Mouse (Mus musculus) heart, embryonic 14.5 days (tissue): Measurements from ENCODE around the gene Arhgap33. TPM values are rescaled to one million over a fixed set of nuclear protein-coding genes. Genes with fewer than 3 reads are reported as not detected.
"Not testable (repeated sequence)": the region's sequence is repeated elsewhere in the genome, so short reads cannot be mapped to it uniquely, and the experiment has no call there.

Experiments
- ATAC-seq: fragments of 200-750 bp; cut with Nextera tagmentation; 2 replicates; pipeline ENCODE4 v1.8.0; 2017; ENCODE audit warnings: low read depth, moderate TSS enrichment; ENCODE audit not compliant: insufficient number of reproducible peaks, insufficient read depth, low FRiP score
- H3K27ac ChIP-seq, 2 experiments: fragments of 200-500 bp in 1 of 2; fragments of 300-500 bp in 1 of 2; sonication (generic) in 1 of 2; replicated peaks in 1 of 2; 2 replicates each; pipeline ENCODE4 v1.5.1; 2012 to 2014; ENCODE audit warnings: low read depth in 2 of 2, low read length in 2 of 2, control low read depth in 1 of 2, mild to moderate bottlenecking in 1 of 2, mixed read lengths in 1 of 2; ENCODE audit not compliant: control insufficient read depth in 1 of 2, insufficient read depth in 1 of 2
- H3K27me3 ChIP-seq: fragments of 300-500 bp; sonication (generic); 2 replicates; pipeline ENCODE4 v1.6.1; 2014; ENCODE audit warnings: mild to moderate bottlenecking, low read length, control low read depth; ENCODE audit not compliant: control insufficient read depth, insufficient read depth
- H3K36me3 ChIP-seq: fragments of 300-500 bp; sonication (generic); 2 replicates; pipeline ENCODE4 v1.6.1; 2014; ENCODE audit warnings: mild to moderate bottlenecking, control low read depth, low read length, mixed read lengths; ENCODE audit not compliant: control insufficient read depth, insufficient read depth
- H3K4me1 ChIP-seq, 2 experiments: fragments of 200-500 bp in 1 of 2; fragments of 300-500 bp in 1 of 2; sonication (generic) in 1 of 2; 2 replicates each; pipeline ENCODE4 v1.6.1; 2012 to 2014; ENCODE audit warnings: low read length in 2 of 2, control low read depth in 1 of 2, mixed read lengths in 1 of 2; ENCODE audit not compliant: control insufficient read depth in 2 of 2, insufficient read depth in 2 of 2
- H3K4me2 ChIP-seq: fragments of 300-500 bp; sonication (generic); 2 replicates; pipeline ENCODE4 v1.6.1; 2014; ENCODE audit warnings: mild to moderate bottlenecking, low read length
- H3K4me3 ChIP-seq, 2 experiments: fragments of 200-500 bp in 1 of 2; fragments of 300-500 bp in 1 of 2; sonication (generic) in 1 of 2; 2 replicates each; pipeline ENCODE4 v1.5.1; 2012 to 2014; ENCODE audit warnings: low read length in 2 of 2, mild to moderate bottlenecking in 2 of 2, control low read depth in 1 of 2, low read depth in 1 of 2, moderate library complexity in 1 of 2; ENCODE audit not compliant: control insufficient read depth in 1 of 2, insufficient read depth in 1 of 2
- H3K9ac ChIP-seq: fragments of 300-500 bp; sonication (generic); 2 replicates; pipeline ENCODE4 v1.6.1; 2014; ENCODE audit warnings: mild to moderate bottlenecking, low read length
- H3K9me3 ChIP-seq: fragments of 300-500 bp; sonication (generic); 2 replicates; pipeline ENCODE4 v1.6.1; 2016; ENCODE audit warnings: low read length, control low read depth; ENCODE audit not compliant: control insufficient read depth
- WGBS: fragments of 180-500 bp; shearing (Covaris S2); extraction: QIAGEN DNeasy Blood & Tissue Kit; methylation state at CpG from one replicate; pipeline ENCODE4 v1.1.7; 2014; 5-methylcytosine and 5-hydroxymethylcytosine counted together
- polyA plus RNA-seq: library from polyadenylated mRNA; unstranded; fragments of >200 nt; fragmentation: Nextera tagmentation; extraction: Ambion mirVana; gene quantifications from 2 replicates; pipeline ENCODE4 v1.2.1, GENCODE M21; 2014

The Arhgap33 gene
- polyA plus RNA-seq, 1 experiment from 2014 or later: 9.0 TPM

- WGBS: 11% methylated on average over 6 of the region's 6 CpGs
- H3K27ac ChIP-seq: no peak overlapping the region
- no peaks in the 10 kb centered on the region for H3K36me3 ChIP-seq
- H3K27me3 ChIP-seq: peaks cover 13% of the 10 kb centered on the region
- no peak for ATAC-seq
- H3K4me1 ChIP-seq: no peaks in the 10 kb centered on the region
- no peak overlapping the region for H3K4me2 ChIP-seq
- H3K9me3 ChIP-seq: no peaks in the 10 kb centered on the region
- H3K9ac ChIP-seq: no peak overlapping the region
- H3K4me3 ChIP-seq: no peak overlapping the region
Measured at GRCm38 (mm10) chr7:30490957-30491307, 43.9 kb downstream of the Arhgap33 start.

GRCm38 (mm10) chr7:30490251-30490956 is 44.5 kb downstream of the Arhgap33 start:
- H3K4me3 ChIP-seq: no peak overlapping the region
- H3K9me3 ChIP-seq: no peaks in the 10 kb centered on the region
- H3K4me2 ChIP-seq: no peak overlapping the region
- no peak overlapping the region for H3K9ac ChIP-seq
- no peaks in the 10 kb centered on the region for H3K4me1 ChIP-seq
- no peak for ATAC-seq
- WGBS: 27% methylated on average over 16 of the region's 16 CpGs
- no peak overlapping the region for H3K27ac ChIP-seq
- H3K36me3 ChIP-seq: no peaks in the 10 kb centered on the region
- peaks cover 13% of the 10 kb centered on the region for H3K27me3 ChIP-seq

GRCm38 (mm10) chr7:30484250-30484649 is 50.6 kb downstream of the Arhgap33 start:
- Histone ChIP-seq H3K4me3 (no peak overlapping the region), H3K9ac (no peak overlapping the region), H3K9me3 (no peaks in the 10 kb centered on the region), H3K4me1 (no peaks in the 10 kb centered on the region), H3K4me2 (no peak overlapping the region), H3K27ac (no peak overlapping the region), H3K36me3 (no peaks in the 10 kb centered on the region), H3K27me3 (peaks cover 27% of the 10 kb centered on the region)
- WGBS: 12% methylated on average over 8 of the region's 8 CpGs
- ATAC-seq: no peak

- Histone ChIP-seq H3K4me2 (peak overlapping the region; percentile 60), H3K36me3 (no peaks in the 10 kb centered on the region), H3K9ac (no peak overlapping the region), H3K27ac (no peak overlapping the region), H3K9me3 (0 out of 2 replicates have a peak, but pooled peaks cover 2% of the 10 kb centered on the region), H3K4me3 (peak overlapping the region; percentile 20 to 23; a peak in 3 of 4 replicates), H3K27me3 (peaks cover 15% of the 10 kb centered on the region), H3K4me1 (no peaks in the 10 kb centered on the region)
- 9% methylated on average over 32 of the region's 32 CpGs for WGBS
- no peak for ATAC-seq
Measured at GRCm38 (mm10) chr7:30477415-30478381, 57.2 kb downstream of the Arhgap33 start.

- 79% methylated on average over 7 of the region's 7 CpGs for WGBS
- H3K4me1 ChIP-seq, H3K9me3 ChIP-seq, H3K4me3 ChIP-seq, ATAC-seq, H3K36me3 ChIP-seq, H3K27me3 ChIP-seq, H3K9ac ChIP-seq, H3K27ac ChIP-seq, H3K4me2 ChIP-seq: not testable (repeated sequence)
Measured at GRCm38 (mm10) chr7:30476136-30476535, 58.7 kb downstream of the Arhgap33 start.

GRCm38 (mm10) chr7:30474999-30475398 is 59.9 kb downstream of the Arhgap33 start:
- WGBS: 56% methylated on average over 4 of the region's 4 CpGs
- Histone ChIP-seq H3K9ac (no peak overlapping the region), H3K36me3 (no peaks in the 10 kb centered on the region), H3K4me1 (no peaks in the 10 kb centered on the region), H3K9me3 (0 out of 2 replicates have a peak, but pooled peaks cover 3% of the 10 kb centered on the region), H3K4me3 (no peak overlapping the region), H3K27ac (no peak overlapping the region), H3K4me2 (no peak overlapping the region), H3K27me3 (peaks cover 7% of the 10 kb centered on the region)
- no peak for ATAC-seq

GRCm38 (mm10) chr7:30472411-30472810 is 62.4 kb downstream of the Arhgap33 start:
- Histone ChIP-seq H3K27ac (no peak overlapping the region), H3K27me3 (peaks cover 11% of the 10 kb centered on the region), H3K4me3 (no peak overlapping the region), H3K4me2 (no peak overlapping the region), H3K9ac (no peak overlapping the region), H3K4me1 (no peaks in the 10 kb centered on the region; a peak in 1 of 4 replicates), H3K36me3 (no peaks in the 10 kb centered on the region), H3K9me3 (0 out of 2 replicates have a peak, but pooled peaks cover 3% of the 10 kb centered on the region)
- ATAC-seq: no peak
- WGBS: 45% methylated on average over 5 of the region's 5 CpGs
